Mouse (Mus musculus): ENCODE measurements around the gene Slc16a13.

The Slc16a13 gene

GRCm38 (mm10) chr11:70220731-70221602, at the start of gene Slc16a13:
Gene Slc16a13 (minus strand): TSS chr11:70221064.
- DNase-seq = peak; percentile 98 to 99

GRCm38 (mm10) chr11:70266405-70266804, 45.5 kb upstream of the Slc16a13 start:
- peak; percentile 38 to 64 for DNase-seq

GRCm38 (mm10) chr11:70265819-70266218, 45.0 kb upstream of the Slc16a13 start:
- peak in 1 of 2 experiments; percentile 24 for DNase-seq

GRCm38 (mm10) chr11:70265252-70265651, 44.4 kb upstream of the Slc16a13 start:
- no peak for DNase-seq

- no peak for DNase-seq
Observed at GRCm38 (mm10) chr11:70259035-70259434, 38.2 kb upstream of the Slc16a13 start.

GRCm38 (mm10) chr11:70254931-70255531, 34.2 kb upstream of the Slc16a13 start, which contains the start of gene Alox12:
Gene Alox12 (minus strand): TSS chr11:70255353.
- peak; percentile 61 to 67 for DNase-seq

- DNase-seq = no peak
Observed at GRCm38 (mm10) chr11:70254337-70254736, 33.5 kb upstream of the Slc16a13 start.

GRCm38 (mm10) chr11:70251853-70252252, 31.0 kb upstream of the Slc16a13 start:
- no peak for DNase-seq

- DNase-seq = no peak
Observed at GRCm38 (mm10) chr11:70250150-70250549, 29.3 kb upstream of the Slc16a13 start.

GRCm38 (mm10) chr11:70247136-70247845, 26.4 kb upstream of the Slc16a13 start:
- peak; percentile 89 to 92 for DNase-seq

- DNase-seq = no peak
Observed at GRCm38 (mm10) chr11:70242591-70242990, 21.7 kb upstream of the Slc16a13 start.

GRCm38 (mm10) chr11:70239541-70240279, 18.8 kb upstream of the Slc16a13 start, which contains the start of the genes Gm21988 and Rnasek:
Gene Gm21988 (minus strand): TSS chr11:70239830.
Gene Rnasek (minus strand): TSS chr11:70239842.
- DNase-seq = peak; percentile 83 to 89

- DNase-seq = peak; percentile 36 to 65
Observed at GRCm38 (mm10) chr11:70238591-70239440, 18.0 kb upstream of the Slc16a13 start.

- peak; percentile 99 for DNase-seq
Observed at GRCm38 (mm10) chr11:70237457-70238167, 16.7 kb upstream of the Slc16a13 start, which contains the start of gene 0610010K14Rik. Gene 0610010K14Rik (minus strand): TSS chr11:70237914.

GRCm38 (mm10) chr11:70236717-70237116, 15.9 kb upstream of the Slc16a13 start:
- DNase-seq = peak; percentile 31 to 44

GRCm38 (mm10) chr11:70235254-70235900, 14.5 kb upstream of the Slc16a13 start:
- DNase-seq = peak in 1 of 2 experiments; percentile 7

- peak in 1 of 2 experiments; percentile 22 for DNase-seq
Observed at GRCm38 (mm10) chr11:70234497-70234896, 13.6 kb upstream of the Slc16a13 start.

GRCm38 (mm10) chr11:70234037-70234436, 13.2 kb upstream of the Slc16a13 start:
- peak; percentile 60 to 63 for DNase-seq

- DNase-seq = peak; percentile 74 to 79
Observed at GRCm38 (mm10) chr11:70233016-70233415, 12.2 kb upstream of the Slc16a13 start.

GRCm38 (mm10) chr11:70232546-70232945, 11.7 kb upstream of the Slc16a13 start:
- DNase-seq = peak; percentile 88 to 89

All from cerebellum, postnatal 10 days (tissue).